Mouse (Mus musculus): ENCODE data around the gene Rad50. TPM values are rescaled to one million over a fixed set of nuclear protein-coding genes. Genes with fewer than 3 reads are reported as not detected.

The Rad50 gene
- total RNA-seq, 2 experiments from 2014 or later: 11.1 to 13.1 TPM

GRCm38 (mm10) chr11:53635590-53636182, 71.4 kb downstream of the Rad50 start:
- DNase-seq (ENCODE audit: low spot score in 2 of 2): peak in 1 of 2 experiments; percentile 6

- no peak for DNase-seq (ENCODE audit: low spot score in 2 of 2)
Observed at GRCm38 (mm10) chr11:53634556-53634955, 72.6 kb downstream of the Rad50 start, which contains the start of gene Il13. TSS of gene Il13 (minus strand) at chr11:53634702.

GRCm38 (mm10) chr11:53633644-53634043, 73.5 kb downstream of the Rad50 start:
- DNase-seq (ENCODE audit: low spot score in 2 of 2): no peak

- peak in 1 of 2 experiments; percentile 14 for DNase-seq (ENCODE audit: low spot score in 2 of 2)
Observed at GRCm38 (mm10) chr11:53632122-53632733, 74.9 kb downstream of the Rad50 start.

- peak; percentile 71 to 88 for DNase-seq (ENCODE audit: low spot score in 2 of 2)
Observed at GRCm38 (mm10) chr11:53627859-53628258, 79.3 kb downstream of the Rad50 start.

- DNase-seq (ENCODE audit: low spot score in 2 of 2): no peak
Observed at GRCm38 (mm10) chr11:53626802-53627373, 80.2 kb downstream of the Rad50 start.

- no peak for DNase-seq (ENCODE audit: low spot score in 2 of 2)
Observed at GRCm38 (mm10) chr11:53624124-53624523, 83.0 kb downstream of the Rad50 start.

GRCm38 (mm10) chr11:53623573-53623972, 83.5 kb downstream of the Rad50 start:
- DNase-seq (ENCODE audit: low spot score in 2 of 2): no peak

GRCm38 (mm10) chr11:53622440-53622806, 84.7 kb downstream of the Rad50 start:
- no peak for DNase-seq (ENCODE audit: low spot score in 2 of 2)

GRCm38 (mm10) chr11:53621582-53622439, 85.3 kb downstream of the Rad50 start:
- DNase-seq (ENCODE audit: low spot score in 2 of 2): no peak

- DNase-seq (ENCODE audit: low spot score in 2 of 2): no peak
Observed at GRCm38 (mm10) chr11:53620094-53620493, 87.0 kb downstream of the Rad50 start.

GRCm38 (mm10) chr11:53619428-53619827, 87.7 kb downstream of the Rad50 start:
- no peak for DNase-seq (ENCODE audit: low spot score in 2 of 2)

GRCm38 (mm10) chr11:53618619-53619198, 88.4 kb downstream of the Rad50 start, which contains the start of gene Il4:
TSS of gene Il4 (minus strand) at chr11:53618669.
- no peak for DNase-seq (ENCODE audit: low spot score in 2 of 2)

GRCm38 (mm10) chr11:53617562-53618109, 89.5 kb downstream of the Rad50 start:
- no peak for DNase-seq (ENCODE audit: low spot score in 2 of 2)

GRCm38 (mm10) chr11:53616748-53617558, 90.2 kb downstream of the Rad50 start:
- no peak for DNase-seq (ENCODE audit: low spot score in 2 of 2)

GRCm38 (mm10) chr11:53615575-53615974, 91.5 kb downstream of the Rad50 start:
- no peak for DNase-seq (ENCODE audit: low spot score in 2 of 2)

GRCm38 (mm10) chr11:53615172-53615571, 91.9 kb downstream of the Rad50 start:
- no peak for DNase-seq (ENCODE audit: low spot score in 2 of 2)

GRCm38 (mm10) chr11:53609672-53610071, 97.4 kb downstream of the Rad50 start:
- DNase-seq (ENCODE audit: low spot score in 2 of 2): no peak

GRCm38 (mm10) chr11:53609231-53609630, 97.9 kb downstream of the Rad50 start:
- DNase-seq (ENCODE audit: low spot score in 2 of 2): no peak

GRCm38 (mm10) chr11:53605609-53606008, 101.5 kb downstream of the Rad50 start:
- no peak for DNase-seq (ENCODE audit: low spot score in 2 of 2)

All from left cerebral cortex, adult 18-20 months (tissue).